Mouse (Mus musculus): ENCODE results near the gene Pdia5. TPM values are rescaled to one million over a fixed set of nuclear protein-coding genes. Genes with fewer than 3 reads are reported as not detected.

Gene Pdia5
- polyA plus RNA-seq, 1 experiment from 2014 or later: 12.2 TPM

DNA sequence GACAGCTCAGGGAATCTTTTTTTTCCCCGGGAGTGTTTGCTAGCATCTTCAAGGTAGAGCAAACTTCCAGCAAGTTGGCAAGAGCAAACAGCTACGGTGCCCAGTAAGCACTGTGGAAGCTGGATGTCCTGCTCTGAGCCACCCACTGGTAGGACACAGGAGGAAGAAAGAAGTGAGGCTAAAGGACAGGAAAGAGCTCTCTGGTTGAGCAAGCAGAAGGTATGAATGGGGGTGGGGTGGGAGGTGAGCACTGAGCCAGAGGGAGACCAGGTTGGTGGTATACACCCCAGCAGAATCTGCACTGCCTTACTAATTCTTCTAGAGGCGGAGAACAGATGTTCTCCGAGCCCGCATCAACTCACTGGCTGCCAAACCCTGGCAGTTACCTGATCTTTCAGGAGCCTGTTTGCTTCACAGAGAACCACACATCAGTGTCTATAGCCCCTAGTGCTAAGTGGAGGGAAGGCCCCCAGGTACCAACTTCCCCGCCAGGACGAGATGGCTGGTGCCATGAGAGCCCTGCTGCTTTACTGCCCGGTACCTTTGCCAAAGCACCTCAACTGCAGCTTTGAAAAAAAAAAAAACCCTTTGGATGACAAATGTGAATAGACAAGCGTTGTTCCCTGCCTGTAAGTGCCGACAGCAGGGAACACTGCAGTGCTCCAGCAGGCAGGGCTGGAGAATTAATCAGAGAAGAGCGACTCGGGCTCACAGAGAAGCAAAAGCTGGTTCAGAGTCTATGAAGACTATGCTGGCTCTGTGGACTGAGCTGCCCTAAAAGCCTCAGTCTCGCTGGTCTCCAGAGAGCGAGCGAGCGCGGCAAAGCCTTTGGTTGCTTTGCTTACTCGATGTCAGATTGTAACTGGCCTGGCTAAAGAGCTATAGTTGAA, 67.2 kb downstream of the Pdia5 start:
- H3K4me3 ChIP-seq (ENCODE audit: low read depth, low read length): no peak overlapping the region
- H3K4me1 ChIP-seq (ENCODE audit: control insufficient read depth, insufficient read depth, low read length): no peaks in the 10 kb centered on the region
- WGBS: 62% methylated on average over 18 of the region's 18 CpGs
- no peak overlapping the region for H3K9ac ChIP-seq (replicated peaks; ENCODE audit: low read length)
- no peaks in the 10 kb centered on the region for H3K36me3 ChIP-seq (replicated peaks; ENCODE audit: control insufficient read depth, insufficient read depth, low read depth, low read length)
- H3K27me3 ChIP-seq (ENCODE audit: control insufficient read depth, insufficient read depth, low read length): no peaks in the 10 kb centered on the region
- ATAC-seq (replicated peaks; ENCODE audit: insufficient number of reproducible peaks, low FRiP score, low TSS enrichment, low read depth): no peak
- no peak for DNase-seq (ENCODE audit: low spot score)
- no peaks in the 10 kb centered on the region for H3K9me3 ChIP-seq (replicated peaks; ENCODE audit: control insufficient read depth, low read length)
- no peak overlapping the region for H3K27ac ChIP-seq (replicated peaks; ENCODE audit: low read depth, low read length)
- H3K4me2 ChIP-seq (ENCODE audit: low read depth, low read length): no peak overlapping the region

DNA sequence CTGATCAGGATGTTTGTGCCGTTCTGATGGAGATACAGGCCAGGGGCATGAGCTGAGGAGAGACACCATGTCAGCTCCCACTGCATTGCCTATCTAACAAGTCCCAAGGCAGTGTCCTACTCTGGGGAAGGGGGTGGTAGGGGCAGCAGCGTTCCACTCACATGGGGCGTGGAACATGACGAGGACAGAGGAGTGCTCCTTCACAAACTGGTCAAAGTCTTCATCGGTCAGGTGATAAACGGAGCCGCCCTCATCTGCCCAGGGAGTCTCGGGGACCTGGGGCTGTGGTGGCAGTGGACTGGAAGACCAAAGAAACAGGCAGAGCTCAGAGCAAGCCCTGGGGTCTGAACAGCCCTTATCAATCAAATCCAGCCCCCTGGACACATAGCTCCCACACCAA, 68.0 kb downstream of the Pdia5 start:
- 89% methylated on average over 8 of the region's 8 CpGs for WGBS
- no peak for ATAC-seq (replicated peaks; ENCODE audit: insufficient number of reproducible peaks, low FRiP score, low TSS enrichment, low read depth)
- Histone ChIP-seq H3K4me2 (ENCODE audit: low read depth, low read length) (no peak overlapping the region), H3K9me3 (replicated peaks; ENCODE audit: control insufficient read depth, low read length) (no peaks in the 10 kb centered on the region), H3K4me3 (ENCODE audit: low read depth, low read length) (no peak overlapping the region), H3K9ac (replicated peaks; ENCODE audit: low read length) (no peak overlapping the region), H3K36me3 (replicated peaks; ENCODE audit: control insufficient read depth, insufficient read depth, low read depth, low read length) (no peaks in the 10 kb centered on the region), H3K4me1 (ENCODE audit: control insufficient read depth, insufficient read depth, low read length) (no peaks in the 10 kb centered on the region), H3K27ac (replicated peaks; ENCODE audit: low read depth, low read length) (no peak overlapping the region), H3K27me3 (ENCODE audit: control insufficient read depth, insufficient read depth, low read length) (no peaks in the 10 kb centered on the region)
- no peak for DNase-seq (ENCODE audit: low spot score)

DNA sequence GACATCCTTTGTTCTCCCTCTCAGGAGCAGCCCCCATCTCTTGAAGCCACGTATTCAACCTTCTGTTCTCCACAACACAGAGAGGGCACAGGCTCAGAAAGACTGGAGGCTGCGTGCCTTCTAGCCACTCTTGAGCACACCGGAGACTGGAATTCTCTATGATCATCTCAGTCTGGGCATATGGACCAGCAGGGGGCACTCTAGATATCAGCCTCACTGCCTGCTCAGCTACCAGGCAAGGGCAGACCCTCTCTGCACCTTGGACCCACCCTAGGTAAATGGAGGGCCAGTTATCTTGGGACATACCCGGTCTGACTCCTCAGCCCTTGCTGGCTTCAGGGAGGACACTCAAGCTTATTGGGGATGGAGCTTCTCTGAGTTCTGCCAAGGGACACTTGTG, 68.5 kb downstream of the Pdia5 start:
- WGBS: 71% methylated on average over 4 of the region's 4 CpGs

DNA sequence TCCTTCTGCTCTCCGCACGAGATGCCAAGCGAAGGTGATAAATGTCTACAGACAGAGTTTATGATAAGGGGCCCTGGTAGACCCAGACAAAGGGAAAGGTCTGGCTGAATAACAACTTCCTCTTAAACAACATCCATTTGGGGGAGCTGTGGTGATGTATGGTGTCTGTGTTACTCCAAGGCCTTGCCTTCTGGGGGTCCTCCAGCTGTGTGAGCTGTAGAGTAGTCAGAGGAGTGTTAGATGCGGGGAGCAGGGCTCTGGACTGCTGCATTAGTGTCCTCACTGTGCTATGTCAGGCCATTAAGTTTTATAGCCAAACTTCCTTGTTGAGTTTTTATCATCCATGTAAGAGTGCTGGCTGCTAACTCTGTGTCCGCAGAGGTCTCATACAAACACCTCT, 76.1 kb downstream of the Pdia5 start:
- H3K9me3 ChIP-seq (replicated peaks; ENCODE audit: control insufficient read depth, low read length): no peaks in the 10 kb centered on the region
- H3K27me3 ChIP-seq (ENCODE audit: control insufficient read depth, insufficient read depth, low read length): no peaks in the 10 kb centered on the region
- no peak for DNase-seq (ENCODE audit: low spot score)
- ATAC-seq (replicated peaks; ENCODE audit: insufficient number of reproducible peaks, low FRiP score, low TSS enrichment, low read depth): no peak
- no peak overlapping the region for H3K9ac ChIP-seq (replicated peaks; ENCODE audit: low read length)
- no peaks in the 10 kb centered on the region for H3K36me3 ChIP-seq (replicated peaks; ENCODE audit: control insufficient read depth, insufficient read depth, low read depth, low read length)
- WGBS: 87% methylated on average over 5 of the region's 5 CpGs
- no peaks in the 10 kb centered on the region for H3K4me1 ChIP-seq (ENCODE audit: control insufficient read depth, insufficient read depth, low read length)
- H3K27ac ChIP-seq (replicated peaks; ENCODE audit: low read depth, low read length): no peak overlapping the region
- H3K4me2 ChIP-seq (ENCODE audit: low read depth, low read length): no peak overlapping the region
- no peak overlapping the region for H3K4me3 ChIP-seq (ENCODE audit: low read depth, low read length)

More for the DNA sequence above, 68.5 kb downstream of the Pdia5 start:
- Histone ChIP-seq H3K27me3 (ENCODE audit: control insufficient read depth, insufficient read depth, low read length) (no peaks in the 10 kb centered on the region), H3K9me3 (replicated peaks; ENCODE audit: control insufficient read depth, low read length) (no peaks in the 10 kb centered on the region), H3K9ac (replicated peaks; ENCODE audit: low read length) (no peak overlapping the region), H3K27ac (replicated peaks; ENCODE audit: low read depth, low read length) (no peak overlapping the region), H3K4me1 (ENCODE audit: control insufficient read depth, insufficient read depth, low read length) (no peaks in the 10 kb centered on the region), H3K36me3 (replicated peaks; ENCODE audit: control insufficient read depth, insufficient read depth, low read depth, low read length) (no peaks in the 10 kb centered on the region), H3K4me3 (ENCODE audit: low read depth, low read length) (no peak overlapping the region), H3K4me2 (ENCODE audit: low read depth, low read length) (no peak overlapping the region)
- DNase-seq (ENCODE audit: low spot score) (peak; percentile 54), ATAC-seq (replicated peaks; ENCODE audit: insufficient number of reproducible peaks, low FRiP score, low TSS enrichment, low read depth) (no peak)

DNA sequence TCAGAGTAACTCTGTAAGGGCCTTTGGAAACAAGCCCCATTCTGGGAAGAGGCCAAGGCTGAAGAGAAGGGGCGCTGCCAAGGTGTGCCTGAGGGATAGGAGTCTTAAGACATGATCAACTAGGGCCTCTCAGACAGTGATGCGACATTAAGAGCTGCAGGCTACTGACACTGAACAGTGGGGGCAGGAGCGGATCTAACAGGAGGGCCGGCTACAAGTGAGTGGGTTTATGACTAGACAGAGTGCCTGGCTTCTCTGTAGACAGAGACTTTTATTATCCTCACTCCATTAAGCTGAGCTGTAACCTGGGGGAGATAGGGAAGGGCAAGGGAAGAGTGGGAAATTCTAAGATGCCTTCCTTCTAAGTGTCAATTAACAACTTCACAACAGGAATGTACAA, 84.0 kb downstream of the Pdia5 start:
- Histone ChIP-seq H3K36me3 (replicated peaks; ENCODE audit: control insufficient read depth, insufficient read depth, low read depth, low read length) (no peaks in the 10 kb centered on the region), H3K4me3 (ENCODE audit: low read depth, low read length) (no peak overlapping the region), H3K4me2 (ENCODE audit: low read depth, low read length) (no peak overlapping the region), H3K9ac (replicated peaks; ENCODE audit: low read length) (no peak overlapping the region), H3K4me1 (ENCODE audit: control insufficient read depth, insufficient read depth, low read length) (no peaks in the 10 kb centered on the region), H3K9me3 (replicated peaks; ENCODE audit: control insufficient read depth, low read length) (no peaks in the 10 kb centered on the region), H3K27ac (replicated peaks; ENCODE audit: low read depth, low read length) (no peak overlapping the region), H3K27me3 (ENCODE audit: control insufficient read depth, insufficient read depth, low read length) (no peaks in the 10 kb centered on the region)
- ATAC-seq (replicated peaks; ENCODE audit: insufficient number of reproducible peaks, low FRiP score, low TSS enrichment, low read depth) (no peak), DNase-seq (ENCODE audit: low spot score) (no peak)
- 73% methylated on average over 4 of the region's 4 CpGs for WGBS

DNA sequence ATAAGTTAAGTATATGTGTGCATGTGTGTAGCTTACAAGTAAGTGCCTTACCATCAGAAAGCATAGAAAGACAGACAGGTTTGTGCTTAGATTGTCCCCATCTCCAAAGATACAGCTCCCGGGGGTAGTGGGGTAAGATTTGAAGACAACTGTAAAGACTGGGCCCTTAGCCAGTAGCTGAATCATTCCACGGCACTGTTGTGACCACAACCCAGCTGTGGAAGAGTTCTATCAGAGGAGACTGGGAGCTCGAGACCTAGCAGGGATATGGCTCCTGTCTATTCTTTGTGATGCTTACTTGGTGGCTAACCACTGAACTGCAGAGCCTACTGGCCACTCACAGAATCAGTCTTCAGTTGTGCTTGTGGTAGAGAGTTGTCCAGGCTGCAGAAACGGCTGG, 84.5 kb downstream of the Pdia5 start:
- WGBS: 87% methylated on average over 4 of the region's 4 CpGs
- Histone ChIP-seq H3K9me3 (replicated peaks; ENCODE audit: control insufficient read depth, low read length) (no peaks in the 10 kb centered on the region), H3K36me3 (replicated peaks; ENCODE audit: control insufficient read depth, insufficient read depth, low read depth, low read length) (no peaks in the 10 kb centered on the region)

DNA sequence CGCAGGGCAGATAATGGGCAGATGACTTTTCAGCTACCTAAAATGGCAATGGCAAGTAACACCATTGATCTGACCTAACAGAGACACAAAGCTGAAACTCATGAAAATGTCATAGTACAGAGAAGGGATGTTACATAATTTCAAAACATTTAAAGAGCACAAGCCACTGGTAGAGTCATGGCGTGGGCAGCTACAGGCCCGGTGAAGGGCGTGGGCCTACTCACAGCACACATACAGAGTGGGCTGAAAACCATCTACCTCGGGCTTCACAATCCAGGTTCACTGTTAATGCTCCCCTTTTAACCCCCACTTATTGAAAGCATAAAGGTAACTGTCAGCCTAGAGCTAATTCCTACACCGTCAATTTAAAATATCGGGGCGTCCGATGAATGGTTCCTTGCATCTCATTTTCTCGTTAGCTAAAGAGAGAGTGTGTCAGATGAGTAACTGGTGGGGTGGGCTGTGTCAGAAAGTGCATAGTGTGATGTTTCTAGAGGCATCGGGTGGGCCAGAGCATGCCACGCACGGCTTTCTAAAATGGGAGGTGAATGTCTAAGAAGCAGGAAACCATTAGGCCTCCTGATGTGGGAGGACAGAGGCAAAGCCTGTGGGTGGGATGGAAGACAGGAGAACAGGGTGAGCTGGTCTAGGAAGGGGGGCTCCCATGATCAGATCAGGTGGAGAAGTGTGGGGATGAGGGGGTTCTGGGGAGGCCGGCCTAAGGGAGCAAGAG, 85.2 kb downstream of the Pdia5 start:
- no peaks in the 10 kb centered on the region for H3K36me3 ChIP-seq (replicated peaks; ENCODE audit: control insufficient read depth, insufficient read depth, low read depth, low read length)
- no peaks in the 10 kb centered on the region for H3K27me3 ChIP-seq (ENCODE audit: control insufficient read depth, insufficient read depth, low read length)
- DNase-seq (ENCODE audit: low spot score) (no peak), ATAC-seq (replicated peaks; ENCODE audit: insufficient number of reproducible peaks, low FRiP score, low TSS enrichment, low read depth) (no peak)
- H3K27ac ChIP-seq (replicated peaks; ENCODE audit: low read depth, low read length): no peak overlapping the region
- no peak overlapping the region for H3K9ac ChIP-seq (replicated peaks; ENCODE audit: low read length)
- 93% methylated on average over 14 of the region's 14 CpGs for WGBS
- no peaks in the 10 kb centered on the region for H3K4me1 ChIP-seq (ENCODE audit: control insufficient read depth, insufficient read depth, low read length)
- H3K4me2 ChIP-seq (ENCODE audit: low read depth, low read length): no peak overlapping the region
- H3K4me3 ChIP-seq (ENCODE audit: low read depth, low read length): no peak overlapping the region
- H3K9me3 ChIP-seq (replicated peaks; ENCODE audit: control insufficient read depth, low read length): no peaks in the 10 kb centered on the region

More for the DNA sequence above, 84.5 kb downstream of the Pdia5 start:
- no peaks in the 10 kb centered on the region for H3K27me3 ChIP-seq (ENCODE audit: control insufficient read depth, insufficient read depth, low read length)
- DNase-seq (ENCODE audit: low spot score) (no peak), ATAC-seq (replicated peaks; ENCODE audit: insufficient number of reproducible peaks, low FRiP score, low TSS enrichment, low read depth) (no peak)
- H3K4me3 ChIP-seq (ENCODE audit: low read depth, low read length): no peak overlapping the region
- H3K9ac ChIP-seq (replicated peaks; ENCODE audit: low read length): no peak overlapping the region
- H3K4me2 ChIP-seq (ENCODE audit: low read depth, low read length): no peak overlapping the region
- H3K27ac ChIP-seq (replicated peaks; ENCODE audit: low read depth, low read length): no peak overlapping the region
- no peaks in the 10 kb centered on the region for H3K4me1 ChIP-seq (ENCODE audit: control insufficient read depth, insufficient read depth, low read length)

DNA sequence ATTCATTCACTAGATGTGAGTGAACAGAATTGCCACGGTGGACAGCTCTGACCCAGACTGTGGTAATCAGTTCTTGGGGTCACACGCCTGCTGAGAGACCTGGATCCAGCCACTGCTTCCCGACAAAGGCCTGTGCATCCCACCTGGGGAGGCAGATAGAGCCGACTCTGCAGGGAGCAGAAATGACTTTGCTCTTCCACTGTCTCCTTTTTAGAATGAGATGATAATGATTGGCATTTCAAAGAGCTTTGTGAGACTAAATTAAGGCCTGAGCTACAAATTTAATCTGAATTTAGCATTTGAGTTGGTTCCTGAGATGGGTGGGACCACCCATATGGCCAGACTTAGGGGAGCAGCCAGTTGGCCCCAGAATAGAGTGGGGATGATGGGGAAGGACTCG, 85.8 kb downstream of the Pdia5 start:
- Histone ChIP-seq H3K27me3 (ENCODE audit: control insufficient read depth, insufficient read depth, low read length) (no peaks in the 10 kb centered on the region), H3K4me3 (ENCODE audit: low read depth, low read length) (no peak overlapping the region), H3K27ac (replicated peaks; ENCODE audit: low read depth, low read length) (no peak overlapping the region), H3K4me1 (ENCODE audit: control insufficient read depth, insufficient read depth, low read length) (no peaks in the 10 kb centered on the region), H3K4me2 (ENCODE audit: low read depth, low read length) (no peak overlapping the region), H3K9ac (replicated peaks; ENCODE audit: low read length) (no peak overlapping the region), H3K36me3 (replicated peaks; ENCODE audit: control insufficient read depth, insufficient read depth, low read depth, low read length) (no peaks in the 10 kb centered on the region), H3K9me3 (replicated peaks; ENCODE audit: control insufficient read depth, low read length) (no peaks in the 10 kb centered on the region)
- WGBS: 51% methylated on average over 5 of the region's 5 CpGs
- ATAC-seq (replicated peaks; ENCODE audit: insufficient number of reproducible peaks, low FRiP score, low TSS enrichment, low read depth) (no peak), DNase-seq (ENCODE audit: low spot score) (no peak)
